Comparison of ENCODE assay signal across 19 mouse cellular contexts in genomic region chr3:84085429-84085828, GRCm38 (mm10). TPM values are rescaled to one million over a fixed set of nuclear protein-coding genes. Genes with fewer than 3 reads are reported as not detected.
DNase-seq lines count a peak whose midpoint lies in the region; ATAC-seq and TF ChIP-seq lines count a peak whose summit lies in the region.
"Had no signal": no experiment of that assay in that cellular context is flagged by ENCODE, and none has a peak within 500 bp of the region (broad histone marks: within the 10 kb centered on the region; RNA-seq: fewer than 3 reads in every experiment).

No protein-coding gene starts in this region.

- WGBS in intestine, embryonic 14.5 days: 20% methylated on average over 9 of the region's 9 CpGs
- 52% methylated on average over 9 of the region's 9 CpGs for WGBS in intestine, postnatal 0 days
- 56% methylated on average over 9 of the region's 9 CpGs for WGBS in midbrain, embryonic 11.5 days
- 57% methylated on average over 9 of the region's 9 CpGs for WGBS in midbrain, embryonic 14.5 days

- no peak for DNase-seq in intestine, embryonic 14.5 days (ENCODE audit: low spot score)
- DNase-seq in midbrain, embryonic 11.5 days (ENCODE audit: low spot score, missing footprints): peak; percentile 69
- DNase-seq in midbrain, embryonic 14.5 days: no peak
- peak; percentile 31 for DNase-seq in hindlimb bud, embryonic 11.5 days (ENCODE audit: extremely low spot score, low read depth, low spot score)
- no peak for DNase-seq in testis, postnatal 10 days (ENCODE audit: low spot score)
- DNase-seq in MN1 (ENCODE audit: low spot score): no peak
- no peak for DNase-seq in thymus, postnatal 36 days
- DNase-seq: cerebellum, postnatal 36 days; gastrocnemius, postnatal 36 days; kidney, adult 11 months; lung, adult 2 months; spleen, adult 18-20 months had no signal

- no peak overlapping the region for H3K27ac ChIP-seq in intestine, embryonic 14.5 days (ENCODE audit: low read depth)
- no peak overlapping the region for H3K27ac ChIP-seq in intestine, postnatal 0 days (ENCODE audit: low read depth, low read length)
- no peak overlapping the region for H3K27ac ChIP-seq in midbrain, embryonic 11.5 days (ENCODE audit: low read depth, low read length)
- H3K27ac ChIP-seq in midbrain, embryonic 14.5 days (replicated peaks; ENCODE audit: low read depth, low read length): no peak overlapping the region
- H3K27ac ChIP-seq: layer of hippocampus, adult 2 months; limb, embryonic 15.5 days; midbrain, embryonic 12.5 days had no signal

- no peak for TF ChIP-seq CTCF in intestine, postnatal 0 days (IDR thresholded peaks at IDR 0.05; ENCODE audit: low read depth)

- H3K4me1 ChIP-seq in intestine, embryonic 14.5 days (replicated peaks; ENCODE audit: control insufficient read depth, insufficient read depth, low read length): peaks cover 10% of the 10 kb centered on the region; the same call in 1 of the 2 replicates
- no peaks in the 10 kb centered on the region for H3K4me1 ChIP-seq in intestine, postnatal 0 days (replicated peaks; ENCODE audit: control insufficient read depth, insufficient read depth, low read length)
- H3K4me1 ChIP-seq in midbrain, embryonic 11.5 days (ENCODE audit: control insufficient read depth, insufficient read depth, low read length): peaks cover 8% of the 10 kb centered on the region
- H3K4me1 ChIP-seq in midbrain, embryonic 14.5 days (ENCODE audit: control insufficient read depth, insufficient read depth, low read length): no peaks in the 10 kb centered on the region; the same call in 1 of the 2 replicates
- H3K4me1 ChIP-seq: limb, embryonic 15.5 days had no signal

- peaks cover 3% of the 10 kb centered on the region; the same call in 1 of the 2 replicates for H3K9me3 ChIP-seq in intestine, embryonic 14.5 days (ENCODE audit: control insufficient read depth, low read length)
- no peaks in the 10 kb centered on the region; the same call in 1 of the 2 replicates for H3K9me3 ChIP-seq in intestine, postnatal 0 days (ENCODE audit: control insufficient read depth)
- H3K9me3 ChIP-seq in midbrain, embryonic 11.5 days (ENCODE audit: control insufficient read depth, low read length): no peaks in the 10 kb centered on the region; the same call in 1 of the 2 replicates
- 0 out of 2 replicates have a peak, but pooled peaks cover 5% of the 10 kb centered on the region for H3K9me3 ChIP-seq in midbrain, embryonic 14.5 days (ENCODE audit: control insufficient read depth, low read length)
- H3K9me3 ChIP-seq: limb, embryonic 15.5 days had no signal

- H3K27me3 ChIP-seq in intestine, embryonic 14.5 days (replicated peaks; ENCODE audit: control insufficient read depth, insufficient read depth, low read length): no peaks in the 10 kb centered on the region
- no peaks in the 10 kb centered on the region for H3K27me3 ChIP-seq in intestine, postnatal 0 days (replicated peaks; ENCODE audit: control insufficient read depth, insufficient read depth, low read length)
- peaks cover 2% of the 10 kb centered on the region for H3K27me3 ChIP-seq in midbrain, embryonic 11.5 days (ENCODE audit: control insufficient read depth, insufficient read depth, low read length)
- H3K27me3 ChIP-seq in midbrain, embryonic 14.5 days (ENCODE audit: control insufficient read depth, insufficient read depth, low read length): no peaks in the 10 kb centered on the region
- H3K27me3 ChIP-seq: limb, embryonic 15.5 days; Patski had no signal

- H3K36me3 ChIP-seq in intestine, embryonic 14.5 days (ENCODE audit: control insufficient read depth, insufficient read depth, low read length): no peaks in the 10 kb centered on the region
- H3K36me3 ChIP-seq in intestine, postnatal 0 days (ENCODE audit: control insufficient read depth, insufficient read depth): no peaks in the 10 kb centered on the region
- no peaks in the 10 kb centered on the region for H3K36me3 ChIP-seq in midbrain, embryonic 11.5 days (ENCODE audit: control insufficient read depth, insufficient read depth, low read length)
- H3K36me3 ChIP-seq in midbrain, embryonic 14.5 days (ENCODE audit: control insufficient read depth, insufficient read depth, low read length): no peaks in the 10 kb centered on the region
- H3K36me3 ChIP-seq: limb, embryonic 15.5 days; midbrain, embryonic 12.5 days had no signal

- H3K4me3 ChIP-seq in intestine, embryonic 14.5 days (ENCODE audit: low read depth, low read length): no peak overlapping the region
- H3K4me3 ChIP-seq in intestine, postnatal 0 days (ENCODE audit: low read depth, low read length): no peak overlapping the region
- H3K4me3 ChIP-seq in midbrain, embryonic 11.5 days (ENCODE audit: low read depth, low read length): no peak overlapping the region
- no peak overlapping the region for H3K4me3 ChIP-seq in midbrain, embryonic 14.5 days (replicated peaks; ENCODE audit: low read depth, low read length)
- H3K4me3 ChIP-seq: layer of hippocampus, adult 2 months; limb, embryonic 15.5 days; midbrain, embryonic 12.5 days; myocyte had no signal

- no peak overlapping the region for H3K9ac ChIP-seq in intestine, embryonic 14.5 days (ENCODE audit: low read length)
- no peak overlapping the region for H3K9ac ChIP-seq in intestine, postnatal 0 days (ENCODE audit: low read depth, low read length)
- no peak overlapping the region for H3K9ac ChIP-seq in midbrain, embryonic 11.5 days (ENCODE audit: low read length)
- no peak overlapping the region for H3K9ac ChIP-seq in midbrain, embryonic 14.5 days (replicated peaks; ENCODE audit: low read length)
- H3K9ac ChIP-seq: limb, embryonic 15.5 days; midbrain, embryonic 12.5 days had no signal

- ATAC-seq in intestine, embryonic 14.5 days (replicated peaks; ENCODE audit: low FRiP score, low TSS enrichment, low read depth): 0 out of 2 replicates have a peak, but pooled peaks have one; percentile 36
- ATAC-seq in intestine, postnatal 0 days: no peak
- no peak for ATAC-seq in midbrain, embryonic 11.5 days (ENCODE audit: low FRiP score)
- no peak for ATAC-seq in midbrain, embryonic 14.5 days (ENCODE audit: low FRiP score, low TSS enrichment)
- ATAC-seq: Patski had no signal

- no peak overlapping the region for H3K4me2 ChIP-seq in intestine, embryonic 14.5 days (ENCODE audit: low read length)
- H3K4me2 ChIP-seq in intestine, postnatal 0 days (replicated peaks; ENCODE audit: low read depth): no peak overlapping the region
- no peak overlapping the region for H3K4me2 ChIP-seq in midbrain, embryonic 11.5 days
- H3K4me2 ChIP-seq in midbrain, embryonic 14.5 days (ENCODE audit: low read length): no peak overlapping the region
- H3K4me2 ChIP-seq: heart, embryonic 11.5 days; limb, embryonic 15.5 days; midbrain, embryonic 12.5 days had no signal

RNA-seq across cellular contexts. Expression of gene Tmem131l, which starts 45.5 kb away (rescaled TPM):
- 49.9 and 52.8 TPM in 2 replicates for polyA plus RNA-seq in intestine, embryonic 14.5 days (2014; fragmentation: Nextera tagmentation; extraction: Ambion mirVana)
- 7.5 and 9.6 TPM in 2 replicates for polyA plus RNA-seq in intestine, postnatal 0 days (2015; fragmentation: Nextera tagmentation; extraction: Ambion mirVana)
- polyA plus RNA-seq in midbrain, embryonic 11.5 days (2014; fragmentation: Nextera tagmentation; extraction: Ambion mirVana): 67.1 and 76.3 TPM in 2 replicates
- polyA plus RNA-seq in midbrain, embryonic 14.5 days (2014; fragmentation: Nextera tagmentation; extraction: Ambion mirVana): 89.4 and 90.7 TPM in 2 replicates

Comparison
In these comparisons a context has a peak if more than half of its experiments do, and no peak if none do; other contexts are left out.
1. DNase-seq: peak in midbrain, embryonic 11.5 days (single experiment) and hindlimb bud, embryonic 11.5 days (single experiment); none in intestine, embryonic 14.5 days (single experiment), midbrain, embryonic 14.5 days (single experiment), testis, postnatal 10 days (single experiment), MN1 (single experiment) and thymus, postnatal 36 days (0 of 2).